Mouse (Mus musculus) midbrain, embryonic 13.5 days (tissue): ENCODE measurements around the gene Gm21304. TPM values are rescaled to one million over a fixed set of nuclear protein-coding genes. Genes with fewer than 3 reads are reported as not detected.

Source experiments
- polyA plus RNA-seq: library from polyadenylated mRNA; unstranded; fragments of >200 nt; fragmentation: Nextera tagmentation; extraction: Ambion mirVana; gene quantifications from 2 replicates; pipeline ENCODE4 v1.2.1, GENCODE M21; 2015

The Gm21304 gene
- polyA plus RNA-seq, 1 experiment from 2014 or later: not detected

Other genes starting within 250 kb of the Gm21304 start
- gene Gm21293, start 25.5 kb upstream of the Gm21304 start, polyA plus RNA-seq: not detected in 2 replicates
- gene Gm6763, start 17.0 kb upstream of the Gm21304 start, polyA plus RNA-seq: not detected in 2 replicates
- gene Gm8764, start 8.5 kb upstream of the Gm21304 start, polyA plus RNA-seq: not detected in 2 replicates
- gene Gm21312, start 8.5 kb downstream of the Gm21304 start, polyA plus RNA-seq: not detected in 2 replicates
- not detected in 2 replicates for gene Gm20765, start 17.0 kb downstream of the Gm21304 start, polyA plus RNA-seq
- gene Gm4340, start 25.5 kb downstream of the Gm21304 start, polyA plus RNA-seq: not detected in 2 replicates